Mouse (Mus musculus) spleen, postnatal 14 days (tissue): ENCODE results near the gene Erc1.
"Not testable (repeated sequence)": the region's sequence is repeated elsewhere in the genome, so short reads cannot be mapped to it uniquely, and the experiment has no call there.

Experiments used
- DNase-seq, 2 experiments: peaks; one replicate each; pipeline ENCODE4 v3.0.0; 2021 to 2022; ENCODE audit warnings: low spot score in 2 of 2

Gene Erc1

GRCm38 (mm10) chr6:119709552-119709951, 138.4 kb downstream of the Erc1 start:
- no peak for DNase-seq

GRCm38 (mm10) chr6:119707911-119708310, 140.1 kb downstream of the Erc1 start:
- DNase-seq = no peak

GRCm38 (mm10) chr6:119704899-119705298, 143.1 kb downstream of the Erc1 start:
- DNase-seq = no peak

GRCm38 (mm10) chr6:119692754-119693153, 155.2 kb downstream of the Erc1 start:
- no peak for DNase-seq

DNA sequence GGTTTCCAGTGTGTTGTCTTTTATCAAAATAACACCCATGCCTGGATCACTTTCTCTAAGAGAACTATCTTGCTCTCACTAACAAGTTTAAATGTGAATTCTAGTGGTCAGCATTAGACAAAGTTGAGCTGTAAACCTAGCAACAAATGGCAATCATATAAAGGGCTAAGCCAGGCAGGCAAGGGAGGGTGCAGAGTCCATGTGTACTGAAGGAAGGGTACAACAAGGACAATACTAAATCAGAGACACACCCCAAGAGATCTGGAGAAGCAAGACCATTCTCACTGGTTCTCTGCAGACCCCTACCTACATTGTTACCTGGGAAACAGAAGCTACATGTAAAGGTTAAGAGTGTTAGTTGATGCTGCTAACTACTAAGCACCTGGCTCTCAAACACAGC, 161.5 kb downstream of the Erc1 start:
- DNase-seq = no peak

GRCm38 (mm10) chr6:119680746-119681145, 167.2 kb downstream of the Erc1 start:
- DNase-seq = no peak

DNA sequence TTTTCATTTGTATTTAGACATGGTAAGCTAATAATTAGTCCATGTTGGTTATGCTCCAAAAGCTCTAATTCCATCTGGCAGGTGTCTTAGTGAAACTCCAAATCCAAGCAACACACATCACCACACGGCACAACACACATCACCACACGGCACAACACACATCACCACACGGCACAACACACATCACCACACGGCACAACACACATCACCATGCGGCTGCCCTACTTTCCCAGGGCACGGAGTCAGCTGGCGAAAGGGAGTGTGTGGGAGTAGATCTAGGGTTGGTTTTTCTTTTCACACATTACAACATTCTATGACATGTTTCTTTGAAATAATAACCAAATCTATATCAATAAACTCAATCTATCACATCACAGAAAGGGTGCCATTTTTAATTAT, 173.2 kb downstream of the Erc1 start:
- no peak for DNase-seq

DNA sequence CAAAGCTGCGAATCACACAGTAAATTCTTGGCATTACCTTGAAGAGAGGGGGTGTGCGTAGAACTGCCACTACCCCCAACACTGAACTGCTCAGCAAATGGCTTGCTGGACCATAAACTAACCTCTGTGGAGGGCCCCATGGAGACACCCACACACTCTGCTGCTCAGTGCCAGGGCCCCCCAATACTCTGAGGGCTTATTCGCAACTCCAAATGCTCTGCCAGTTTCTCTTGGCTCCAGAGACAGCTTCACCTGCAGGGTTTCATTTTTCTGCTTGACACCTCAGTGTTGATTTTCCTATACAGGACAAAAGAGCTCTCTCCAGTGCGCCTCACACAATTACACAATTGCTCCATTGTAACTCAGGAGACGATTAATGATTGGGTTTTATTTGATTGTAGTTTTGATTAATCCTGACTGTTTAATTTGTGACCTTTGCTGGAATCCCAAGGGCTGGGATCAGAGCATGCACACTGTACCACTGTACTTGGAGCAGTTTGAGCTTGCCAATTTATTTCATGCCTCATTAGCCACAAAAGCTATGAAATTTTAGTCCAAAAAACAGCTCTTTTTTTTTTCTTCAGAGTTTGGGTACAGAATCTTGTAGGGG, 173.7 kb downstream of the Erc1 start:
- no peak for DNase-seq

DNA sequence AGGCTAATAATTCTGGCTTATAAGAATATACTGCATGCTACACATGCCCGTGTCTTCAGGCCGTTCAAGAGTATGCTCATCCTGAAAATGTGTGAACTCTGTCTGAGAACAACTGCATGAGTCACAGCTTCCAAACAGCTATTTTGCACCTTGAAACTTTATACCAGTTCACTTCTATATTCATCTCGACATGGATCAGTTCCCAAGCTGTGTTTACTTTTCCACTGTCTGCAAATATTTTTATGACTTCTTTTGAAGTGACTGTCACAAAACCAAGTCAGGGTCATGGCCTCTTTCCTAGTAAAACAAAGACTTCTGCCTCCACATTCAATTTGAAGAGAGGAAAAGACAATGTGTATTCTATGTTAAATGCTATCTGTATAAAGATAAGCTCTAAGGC, 178.2 kb downstream of the Erc1 start:
- DNase-seq = no peak

DNA sequence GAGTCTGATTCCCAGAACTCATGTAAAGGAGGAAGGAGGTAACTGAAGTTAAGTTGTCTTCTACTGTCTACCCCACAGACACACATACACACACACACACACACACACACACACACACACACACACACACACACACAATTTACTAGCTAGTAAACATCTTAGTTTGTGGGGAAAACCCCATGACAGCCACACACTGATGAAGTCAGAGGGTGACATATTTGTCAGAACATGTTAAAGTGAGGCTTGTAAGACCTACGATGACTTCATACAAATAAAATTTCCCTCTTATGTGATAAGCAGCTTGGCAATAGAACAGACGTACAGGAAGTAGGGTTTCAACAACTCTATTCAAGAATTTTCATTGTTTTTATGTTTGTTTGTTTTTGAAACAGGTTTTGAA, 185.0 kb downstream of the Erc1 start:
- DNase-seq = no peak

- DNase-seq = no peak
Observed at GRCm38 (mm10) chr6:119661081-119661493, 186.9 kb downstream of the Erc1 start.

DNA sequence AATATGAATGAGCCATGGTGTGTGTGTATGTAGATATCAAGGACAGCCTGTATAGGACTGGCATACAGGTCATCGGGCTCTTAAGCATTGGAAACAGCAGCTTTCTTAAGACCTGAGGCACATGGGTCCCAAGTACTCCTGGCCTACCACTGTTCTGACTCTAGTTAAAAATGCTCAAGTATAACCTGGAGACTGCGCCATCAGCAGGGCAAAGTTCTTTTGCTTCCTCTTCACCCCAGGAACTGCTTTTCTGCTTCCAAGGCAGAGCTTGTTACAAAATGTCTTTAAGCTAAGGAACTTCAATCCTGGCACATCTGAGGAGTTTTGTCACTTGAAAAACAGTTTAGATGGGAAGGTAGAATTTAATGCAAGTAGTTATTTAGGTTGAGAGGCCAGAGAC, 189.5 kb downstream of the Erc1 start:
- DNase-seq = no peak

- DNase-seq = no peak
Observed at GRCm38 (mm10) chr6:119657418-119658178, 190.4 kb downstream of the Erc1 start.

- not testable (repeated sequence) for DNase-seq
Observed at GRCm38 (mm10) chr6:119654777-119655176, 193.2 kb downstream of the Erc1 start.

DNA sequence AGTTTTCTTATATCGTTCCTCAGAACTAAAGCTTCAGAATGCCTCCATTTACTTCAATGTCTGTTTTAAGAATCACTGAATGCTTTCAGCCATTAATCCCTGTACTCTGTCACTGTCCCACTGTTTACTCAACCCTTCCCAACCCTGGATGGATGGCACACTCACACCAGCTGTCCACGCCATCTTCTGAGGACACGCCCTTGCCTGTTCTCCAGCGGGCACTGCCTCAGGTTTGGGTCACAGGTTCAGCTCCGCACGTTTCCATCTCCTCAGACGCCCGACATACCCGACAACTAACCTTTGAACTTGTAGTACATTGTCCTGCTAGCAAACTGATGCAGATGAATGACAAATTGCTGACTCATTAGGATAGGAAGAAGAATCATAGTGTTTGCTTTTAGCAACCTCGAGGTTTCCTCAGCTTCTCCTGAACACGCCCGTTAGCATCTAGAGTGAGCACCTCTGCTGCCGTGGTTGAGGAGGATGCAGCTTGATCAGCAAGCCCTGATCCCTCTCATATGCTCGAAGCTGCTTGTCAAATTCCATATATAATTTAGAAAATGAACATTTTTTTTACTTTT, 204.0 kb downstream of the Erc1 start:
- DNase-seq = no peak

DNA sequence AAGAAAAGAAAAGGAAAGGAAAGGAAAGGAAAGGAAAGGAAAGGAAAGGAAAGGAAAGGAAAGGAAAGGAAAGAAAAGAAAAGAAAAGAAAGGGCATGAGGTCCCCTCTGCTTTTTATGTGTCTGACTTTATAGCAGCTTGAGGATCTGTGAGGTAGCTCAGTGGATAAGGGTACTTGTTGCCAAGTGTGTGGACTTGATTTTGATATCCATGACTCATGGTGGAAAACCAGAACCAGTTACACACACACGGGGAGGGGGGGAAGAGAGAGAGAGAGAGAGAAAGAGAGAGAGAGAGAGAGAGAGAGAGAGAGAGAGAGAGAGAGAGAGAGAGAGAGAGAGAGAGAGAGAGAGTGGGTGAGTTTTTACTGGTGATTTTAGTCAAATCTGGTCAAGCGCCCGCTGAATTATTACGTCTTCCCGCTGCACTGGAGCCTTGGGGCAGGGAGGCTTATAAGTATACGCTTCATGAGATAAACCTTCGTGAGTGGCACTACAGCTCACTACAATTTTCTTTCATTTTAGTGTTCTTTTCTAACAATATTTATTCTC, 204.7 kb downstream of the Erc1 start:
- no peak for DNase-seq

DNA sequence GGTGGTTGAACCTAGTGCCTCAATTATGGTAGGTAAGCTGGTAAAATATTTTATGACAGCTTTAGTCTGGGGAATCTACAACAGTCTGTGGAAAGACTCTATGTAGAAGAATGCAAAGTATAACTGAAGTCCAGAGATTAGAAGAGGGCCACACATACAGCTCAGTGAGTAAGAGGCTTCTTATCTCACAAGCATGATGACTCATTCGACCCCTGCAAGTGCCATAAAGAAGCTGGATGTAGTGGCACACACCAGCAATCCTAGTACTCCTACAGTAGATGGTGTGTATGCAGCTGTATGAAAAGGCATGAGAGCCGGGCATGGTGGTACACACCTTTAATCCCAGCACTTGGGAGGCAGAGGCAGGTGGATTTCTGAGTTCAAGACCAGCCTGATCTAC, 205.2 kb downstream of the Erc1 start:
- DNase-seq = no peak

DNA sequence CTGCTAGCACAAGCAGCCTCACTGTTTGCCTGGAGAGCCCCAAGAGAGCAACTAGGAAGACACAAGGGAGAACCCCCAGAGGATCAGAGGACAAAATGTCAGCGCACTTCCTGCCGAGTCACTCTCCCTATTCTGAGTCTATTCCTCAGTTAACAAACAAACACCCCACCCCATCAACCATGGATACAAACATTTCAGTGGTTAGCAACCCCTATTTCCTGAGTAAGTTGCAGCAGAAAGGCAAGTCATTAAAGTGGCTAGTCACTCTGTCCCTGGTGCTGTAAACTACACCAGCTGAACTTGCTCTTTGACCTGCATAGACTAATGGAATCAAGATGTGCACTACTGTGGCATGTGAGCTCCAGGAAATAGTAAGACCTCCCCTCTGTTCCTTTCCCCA, 212.3 kb downstream of the Erc1 start:
- no peak for DNase-seq

GRCm38 (mm10) chr6:119630622-119631021, 217.3 kb downstream of the Erc1 start:
- DNase-seq = no peak

DNA sequence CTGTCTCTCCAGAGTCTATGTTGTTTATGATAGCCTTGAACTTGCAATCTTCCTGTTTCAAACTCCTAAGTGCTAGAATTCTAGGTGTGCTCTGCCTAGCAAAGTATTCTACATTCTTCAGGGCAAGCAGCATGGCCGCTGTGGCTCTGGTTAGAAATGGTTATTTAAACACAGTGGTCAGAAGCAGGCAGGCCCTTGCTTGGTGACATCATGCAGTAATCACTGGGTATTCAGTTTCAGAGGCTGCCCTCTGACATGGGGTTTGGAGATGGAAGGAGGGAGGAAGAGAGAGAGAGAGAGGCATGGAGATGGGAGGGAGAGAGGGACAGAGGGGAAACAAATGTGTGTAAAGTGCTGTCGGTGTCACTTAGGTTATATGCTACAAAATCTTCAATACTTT, 246.6 kb downstream of the Erc1 start:
- no peak for DNase-seq

DNA sequence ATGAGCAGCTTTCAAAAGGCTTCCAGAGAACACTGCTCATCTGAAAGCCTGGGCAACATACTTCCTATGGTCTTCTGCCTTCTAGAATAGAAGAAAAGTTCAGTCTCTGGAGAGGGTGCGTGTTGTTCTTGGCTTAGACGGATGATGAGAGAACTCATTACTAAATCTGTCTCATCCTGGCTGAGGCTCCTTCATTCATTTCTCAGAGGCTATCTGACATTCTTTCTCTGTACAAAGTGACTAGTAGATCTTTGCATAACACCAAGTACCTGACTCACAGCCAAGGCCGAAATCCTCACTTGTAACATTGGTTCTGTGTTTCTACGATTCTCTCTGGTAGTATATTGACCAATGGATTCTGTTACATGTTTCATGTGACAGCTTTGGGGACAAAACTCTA, 252.5 kb downstream of the Erc1 start:
- no peak for DNase-seq

GRCm38 (mm10) chr6:119590872-119591271, 257.1 kb downstream of the Erc1 start:
- DNase-seq = no peak

DNA sequence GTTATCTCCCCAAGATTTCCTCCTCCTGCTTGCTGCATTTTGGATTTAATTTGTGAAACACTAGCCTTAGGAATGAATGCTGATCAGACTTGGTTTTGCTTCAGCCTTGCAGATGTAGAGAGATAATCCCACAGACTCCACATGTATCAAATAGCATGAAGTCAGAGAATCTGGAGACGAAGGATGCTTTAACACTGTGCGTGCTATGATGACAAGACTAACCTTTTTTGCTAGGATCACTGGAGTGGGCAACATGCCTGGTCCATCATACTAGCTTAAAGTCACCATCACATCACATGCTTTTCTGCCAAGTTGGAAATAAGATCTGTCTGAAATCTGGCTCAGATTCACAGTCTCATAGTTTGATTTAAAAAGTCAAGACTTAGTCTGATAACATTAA, 260.1 kb downstream of the Erc1 start:
- no peak for DNase-seq
